Comparison of ENCODE assay signal across 32 mouse cellular contexts in the genomic region with DNA sequence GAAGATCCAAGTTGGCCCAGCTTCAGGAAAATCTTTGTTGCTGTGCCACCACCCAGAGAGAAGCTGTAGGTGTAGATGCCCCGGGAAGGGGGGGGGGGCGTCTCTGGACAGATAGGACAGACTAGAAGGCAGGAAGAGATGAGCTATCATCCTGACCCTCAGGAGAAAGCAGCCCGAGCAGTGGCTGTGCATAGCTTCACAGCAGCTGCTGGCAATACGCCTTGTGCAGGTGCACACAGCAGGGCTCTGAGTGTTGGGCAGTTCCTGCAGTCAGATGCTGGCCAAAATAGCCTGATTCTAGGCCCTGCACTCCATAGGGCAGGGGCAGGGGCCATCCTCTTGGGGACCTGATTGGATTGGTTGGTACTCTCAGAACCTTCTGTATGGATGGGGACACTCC. TPM values are rescaled to one million over a fixed set of nuclear protein-coding genes. Genes with fewer than 3 reads are reported as not detected.
DNase-seq lines count a peak whose midpoint lies in the region; ATAC-seq and TF ChIP-seq lines count a peak whose summit lies in the region.
"Had no signal": no experiment of that assay in that cellular context is flagged by ENCODE, and none has a peak within 500 bp of the region (broad histone marks: within the 10 kb centered on the region; RNA-seq: fewer than 3 reads in every experiment).

No protein-coding gene starts in this region.

- no peak overlapping the region for H3K4me3 ChIP-seq in limb, embryonic 14.5 days (replicated peaks; ENCODE audit: low read length)
- H3K4me3 ChIP-seq in limb, embryonic 10.5 days = no peak overlapping the region
- peak overlapping the region; percentile 10 for H3K4me3 ChIP-seq in limb, embryonic 15.5 days
- H3K4me3 ChIP-seq in stomach, postnatal 0 days (ENCODE audit: low read depth, low read length) = peak overlapping the region; percentile 17
- H3K4me3 ChIP-seq: embryonic facial prominence, embryonic 12.5 days; forebrain, embryonic 12.5 days; heart, embryonic 13.5 days; hindbrain, embryonic 15.5 days; layer of hippocampus, adult 2 months; lung, embryonic 15.5 days; midbrain, embryonic 10.5 days; midbrain, embryonic 15.5 days; neural tube, embryonic 12.5 days had no signal

- 64% methylated on average over 4 of the region's 4 CpGs for WGBS in limb, embryonic 14.5 days
- WGBS in limb, embryonic 10.5 days = 78% methylated on average over 4 of the region's 4 CpGs
- 59% methylated on average over 4 of the region's 4 CpGs for WGBS in limb, embryonic 15.5 days
- WGBS in stomach, postnatal 0 days = 44% methylated on average over 3 of the region's 4 CpGs

- TF ChIP-seq EP300 in stomach, postnatal 0 days (optimal IDR thresholded peaks at IDR 0.05) = no peak

- no peaks in the 10 kb centered on the region for H3K27me3 ChIP-seq in limb, embryonic 14.5 days (ENCODE audit: control insufficient read depth, insufficient read depth, low read length)
- H3K27me3 ChIP-seq in limb, embryonic 10.5 days (ENCODE audit: low read depth, poor library complexity, severe bottlenecking) = no peaks in the 10 kb centered on the region
- H3K27me3 ChIP-seq in limb, embryonic 15.5 days = no peaks in the 10 kb centered on the region
- no peaks in the 10 kb centered on the region for H3K27me3 ChIP-seq in stomach, postnatal 0 days (ENCODE audit: control insufficient read depth, insufficient read depth, low read length)
- H3K27me3 ChIP-seq: CH12.LX; embryonic facial prominence, embryonic 12.5 days; lung, embryonic 15.5 days; midbrain, embryonic 15.5 days; neural tube, embryonic 12.5 days had no signal

- 0 out of 2 replicates have a peak overlapping the region, but pooled peaks have one; percentile 10 for H3K4me2 ChIP-seq in limb, embryonic 14.5 days (replicated peaks; ENCODE audit: low read depth, low read length, severe bottlenecking)
- peak overlapping the region; percentile 3; the same call in 1 of the 2 replicates for H3K4me2 ChIP-seq in limb, embryonic 15.5 days
- H3K4me2 ChIP-seq in stomach, postnatal 0 days (replicated peaks; ENCODE audit: low read depth) = peak overlapping the region; percentile 34
- H3K4me2 ChIP-seq: embryonic facial prominence, embryonic 12.5 days; forebrain, embryonic 12.5 days; heart, embryonic 13.5 days; hindbrain, embryonic 15.5 days; liver, embryonic 11.5 days; lung, embryonic 15.5 days; midbrain, embryonic 15.5 days; neural tube, embryonic 12.5 days had no signal

- DNase-seq in cerebellum, postnatal 25 days = peak; percentile 20 to 56
- DNase-seq in limb, embryonic 14.5 days (ENCODE audit: low spot score) = no peak
- no peak for DNase-seq in limb, embryonic 10.5 days (ENCODE audit: low spot score)
- DNase-seq in stomach, postnatal 0 days (ENCODE audit: low spot score) = no peak
- no peak for DNase-seq in spleen, postnatal 4 days (ENCODE audit: low spot score in 2 of 2)
- DNase-seq: adrenal gland, adult 8-10 months; cerebellum, adult 11 months; forebrain, postnatal 0 days; gastrocnemius, postnatal 10 days; heart, postnatal 10 days; kidney, adult 2 months; kidney, postnatal 36 days; right cerebral cortex, postnatal 4 days had no signal

- peaks cover 6% of the 10 kb centered on the region; the same call in 1 of the 2 replicates for H3K4me1 ChIP-seq in limb, embryonic 14.5 days (ENCODE audit: control insufficient read depth, insufficient read depth, low read length)
- 0 out of 2 replicates have a peak, but pooled peaks cover 2% of the 10 kb centered on the region for H3K4me1 ChIP-seq in limb, embryonic 10.5 days
- H3K4me1 ChIP-seq in limb, embryonic 15.5 days = peaks cover 30% of the 10 kb centered on the region
- no peaks in the 10 kb centered on the region for H3K4me1 ChIP-seq in stomach, postnatal 0 days (replicated peaks; ENCODE audit: control insufficient read depth, insufficient read depth)
- H3K4me1 ChIP-seq: embryonic facial prominence, embryonic 12.5 days; forebrain, embryonic 12.5 days; heart, embryonic 13.5 days; hindbrain, embryonic 15.5 days; midbrain, embryonic 10.5 days; midbrain, embryonic 15.5 days; neural tube, embryonic 12.5 days had no signal

- H3K9me3 ChIP-seq in limb, embryonic 14.5 days (ENCODE audit: control insufficient read depth, low read length) = no peaks in the 10 kb centered on the region
- no peaks in the 10 kb centered on the region for H3K9me3 ChIP-seq in limb, embryonic 10.5 days (replicated peaks)
- no peaks in the 10 kb centered on the region for H3K9me3 ChIP-seq in limb, embryonic 15.5 days
- H3K9me3 ChIP-seq in stomach, postnatal 0 days (ENCODE audit: control insufficient read depth, low read length) = no peaks in the 10 kb centered on the region
- H3K9me3 ChIP-seq: embryonic facial prominence, embryonic 12.5 days; forebrain, embryonic 12.5 days; heart, embryonic 13.5 days; hindbrain, embryonic 15.5 days; lung, embryonic 15.5 days; midbrain, embryonic 10.5 days; midbrain, embryonic 15.5 days; neural tube, embryonic 12.5 days had no signal

- H3K27ac ChIP-seq in limb, embryonic 14.5 days (replicated peaks; ENCODE audit: low read depth, low read length) = no peak overlapping the region
- H3K27ac ChIP-seq in limb, embryonic 10.5 days = no peak overlapping the region
- no peak overlapping the region for H3K27ac ChIP-seq in limb, embryonic 15.5 days
- H3K27ac ChIP-seq in stomach, postnatal 0 days (replicated peaks) = no peak overlapping the region
- H3K27ac ChIP-seq: embryonic facial prominence, embryonic 12.5 days; forebrain, embryonic 12.5 days; heart, embryonic 13.5 days; hindbrain, embryonic 15.5 days; layer of hippocampus, adult 2 months; lung, embryonic 15.5 days; midbrain, embryonic 10.5 days; midbrain, embryonic 15.5 days; neural tube, embryonic 12.5 days had no signal

- no peak for TF ChIP-seq POLR2A in limb, embryonic 14.5 days (IDR thresholded peaks at IDR 0.05; ENCODE audit: borderline replicate concordance, extremely low read depth, insufficient read depth, insufficient read length)

- H3K9ac ChIP-seq in limb, embryonic 14.5 days (ENCODE audit: low read depth, low read length, severe bottlenecking) = peak overlapping the region; percentile 16; the same call in 1 of the 2 replicates
- H3K9ac ChIP-seq in limb, embryonic 15.5 days = no peak overlapping the region
- peak overlapping the region; percentile 27; the same call in 1 of the 2 replicates for H3K9ac ChIP-seq in stomach, postnatal 0 days (ENCODE audit: low read length)
- H3K9ac ChIP-seq: embryonic facial prominence, embryonic 12.5 days; forebrain, embryonic 12.5 days; forebrain, postnatal 0 days; heart, embryonic 13.5 days; hindbrain, embryonic 15.5 days; lung, embryonic 15.5 days; midbrain, embryonic 15.5 days; neural tube, embryonic 12.5 days had no signal

- no peak for ATAC-seq in cerebellum, adult (ENCODE audit: insufficient number of reproducible peaks, low FRiP score, low TSS enrichment)
- ATAC-seq in limb, embryonic 14.5 days (ENCODE audit: low FRiP score, low read depth) = no peak
- no peak for ATAC-seq in limb, embryonic 15.5 days (ENCODE audit: insufficient number of reproducible peaks, low FRiP score, low TSS enrichment, low read depth)
- no peak for ATAC-seq in stomach, postnatal 0 days (ENCODE audit: low FRiP score, low TSS enrichment)
- ATAC-seq in CD4-positive, CD25-positive, alpha-beta regulatory T cell, adult 4 months = no peak
- ATAC-seq: forebrain, postnatal 0 days; midbrain, embryonic 15.5 days had no signal

- no peak for TF ChIP-seq CTCF in stomach, postnatal 0 days (IDR thresholded peaks at IDR 0.05; ENCODE audit: low read depth)

- no peaks in the 10 kb centered on the region for H3K36me3 ChIP-seq in limb, embryonic 14.5 days (ENCODE audit: control insufficient read depth, insufficient read depth, low read length)
- no peaks in the 10 kb centered on the region for H3K36me3 ChIP-seq in limb, embryonic 10.5 days
- H3K36me3 ChIP-seq in limb, embryonic 15.5 days = no peaks in the 10 kb centered on the region
- no peaks in the 10 kb centered on the region for H3K36me3 ChIP-seq in stomach, postnatal 0 days (ENCODE audit: control insufficient read depth, insufficient read depth, low read length)
- H3K36me3 ChIP-seq: embryonic facial prominence, embryonic 12.5 days; forebrain, embryonic 12.5 days; heart, embryonic 13.5 days; hindbrain, embryonic 15.5 days; lung, embryonic 15.5 days; midbrain, embryonic 10.5 days; midbrain, embryonic 15.5 days; neural tube, embryonic 12.5 days had no signal

RNA-seq across cellular contexts. Expression of a gene that starts 1.0 kb away (rescaled TPM):
- polyA plus RNA-seq in limb, embryonic 14.5 days (2012; rRNA removed) = 14.5 and 23.7 TPM in 2 replicates
- polyA plus RNA-seq in limb, embryonic 14.5 days (2014; fragmentation: Nextera tagmentation; extraction: Ambion mirVana) = 35.9 and 42.5 TPM in 2 replicates
- polyA plus RNA-seq in limb, embryonic 10.5 days (2016; fragmentation: Nextera tagmentation; extraction: Ambion mirVana) = 0.65 and 0.70 TPM in 2 replicates
- 75.7 and 87.2 TPM in 2 replicates for polyA plus RNA-seq in limb, embryonic 15.5 days (2015; fragmentation: Nextera tagmentation; extraction: Ambion mirVana)
- polyA plus RNA-seq in stomach, postnatal 0 days (2015; fragmentation: Nextera tagmentation; extraction: Ambion mirVana) = 65.7 and 66.2 TPM in 2 replicates
- not detected for polyA plus RNA-seq in CD4-positive, CD25-positive, alpha-beta regulatory T cell, adult 4 months (2017; shearing (Covaris generic))

RNA-seq across cellular contexts. Expression of a gene that starts 15.7 kb away (rescaled TPM):
- polyA plus RNA-seq in limb, embryonic 14.5 days (2012; rRNA removed) = not detected in 2 replicates
- polyA plus RNA-seq in limb, embryonic 14.5 days (2014; fragmentation: Nextera tagmentation; extraction: Ambion mirVana) = not detected in 2 replicates
- polyA plus RNA-seq in limb, embryonic 10.5 days (2016; fragmentation: Nextera tagmentation; extraction: Ambion mirVana) = not detected in 2 replicates
- polyA plus RNA-seq in limb, embryonic 15.5 days (2015; fragmentation: Nextera tagmentation; extraction: Ambion mirVana) = 0.12 TPM in 1 of 2 replicates, not detected in the other
- polyA plus RNA-seq in stomach, postnatal 0 days (2015; fragmentation: Nextera tagmentation; extraction: Ambion mirVana) = 0.15 and 0.24 TPM in 2 replicates
- not detected for polyA plus RNA-seq in CD4-positive, CD25-positive, alpha-beta regulatory T cell, adult 4 months (2017; shearing (Covaris generic))
- polyA plus RNA-seq: embryonic facial prominence, embryonic 12.5 days; forebrain, embryonic 12.5 days; forebrain, postnatal 0 days; heart, embryonic 13.5 days; hindbrain, embryonic 15.5 days; kidney, adult 2 months; kidney, embryonic 16.5 days; limb, embryonic 11.5 days; liver, embryonic 11.5 days; liver, embryonic 16.5 days; lung, embryonic 15.5 days; midbrain, embryonic 10.5 days; midbrain, embryonic 15.5 days; neural tube, embryonic 12.5 days had no signal

RNA-seq across cellular contexts. Expression of a gene that starts 34.3 kb away (rescaled TPM):
- polyA plus RNA-seq in limb, embryonic 14.5 days (2012; rRNA removed) = not detected in 2 replicates
- polyA plus RNA-seq in limb, embryonic 14.5 days (2014; fragmentation: Nextera tagmentation; extraction: Ambion mirVana) = not detected in 2 replicates
- polyA plus RNA-seq in limb, embryonic 10.5 days (2016; fragmentation: Nextera tagmentation; extraction: Ambion mirVana) = not detected in 2 replicates
- not detected in 2 replicates for polyA plus RNA-seq in limb, embryonic 15.5 days (2015; fragmentation: Nextera tagmentation; extraction: Ambion mirVana)
- not detected in 2 replicates for polyA plus RNA-seq in stomach, postnatal 0 days (2015; fragmentation: Nextera tagmentation; extraction: Ambion mirVana)
- not detected for polyA plus RNA-seq in CD4-positive, CD25-positive, alpha-beta regulatory T cell, adult 4 months (2017; shearing (Covaris generic))
- polyA plus RNA-seq: embryonic facial prominence, embryonic 12.5 days; forebrain, embryonic 12.5 days; forebrain, postnatal 0 days; heart, embryonic 13.5 days; hindbrain, embryonic 15.5 days; intestine, embryonic 14.5 days; kidney, adult 2 months; kidney, embryonic 16.5 days; limb, embryonic 11.5 days; liver, embryonic 11.5 days; liver, embryonic 16.5 days; lung, embryonic 15.5 days; midbrain, embryonic 10.5 days; midbrain, embryonic 15.5 days; neural tube, embryonic 12.5 days; thymus, postnatal 0 days had no signal

Comparison
In these comparisons a context has a peak if more than half of its experiments do, and no peak if none do; other contexts are left out.
1. H3K4me3 ChIP-seq: peak in limb, embryonic 15.5 days (single experiment) and stomach, postnatal 0 days (single experiment); none in limb, embryonic 14.5 days (single experiment) and limb, embryonic 10.5 days (single experiment).
2. DNase-seq: peak in cerebellum, postnatal 25 days (2 of 2); none in limb, embryonic 14.5 days (single experiment), limb, embryonic 10.5 days (single experiment), stomach, postnatal 0 days (single experiment) and spleen, postnatal 4 days (0 of 2).
3. Peak in every context shown above with its lines, with median percentiles within 50 percentile points of each other: H3K4me2 ChIP-seq.